Mouse (Mus musculus): ENCODE measurements around the gene Saxo1. TPM values are rescaled to one million over a fixed set of nuclear protein-coding genes. Genes with fewer than 3 reads are reported as not detected.

The Saxo1 gene
- polyA plus RNA-seq, 1 experiment from 2014 or later: not detected

DNA sequence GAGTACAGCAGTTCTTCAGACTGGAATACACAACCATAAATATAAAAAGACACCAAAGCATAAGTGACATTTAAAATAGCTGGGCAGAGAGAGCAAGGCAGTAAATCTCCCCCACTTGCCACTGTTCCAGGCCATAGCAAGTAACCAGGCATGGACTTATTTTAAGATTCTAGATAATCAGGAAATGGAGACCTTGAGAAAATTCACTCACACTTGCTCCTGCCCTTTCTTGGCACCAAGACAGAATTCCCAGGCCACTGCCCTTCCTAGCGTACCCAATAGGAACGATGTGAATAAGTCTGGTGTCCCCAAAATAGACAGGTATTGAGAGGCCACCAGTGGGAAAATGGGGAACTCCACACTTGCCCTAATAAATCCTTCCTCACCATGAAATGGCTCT is 160.7 kb downstream of the Saxo1 start:
- no peak overlapping the region for H3K4me3 ChIP-seq
- H3K36me3 ChIP-seq: no peaks in the 10 kb centered on the region
- 89% methylated on average over 2 of the region's 2 CpGs for WGBS
- DNase-seq (ENCODE audit: low spot score): no peak
- H3K27ac ChIP-seq (replicated peaks): no peak overlapping the region
- no peaks in the 10 kb centered on the region for H3K4me1 ChIP-seq
- no peaks in the 10 kb centered on the region for H3K9me3 ChIP-seq (replicated peaks)
- H3K27me3 ChIP-seq (ENCODE audit: low read depth, poor library complexity, severe bottlenecking): no peaks in the 10 kb centered on the region

DNA sequence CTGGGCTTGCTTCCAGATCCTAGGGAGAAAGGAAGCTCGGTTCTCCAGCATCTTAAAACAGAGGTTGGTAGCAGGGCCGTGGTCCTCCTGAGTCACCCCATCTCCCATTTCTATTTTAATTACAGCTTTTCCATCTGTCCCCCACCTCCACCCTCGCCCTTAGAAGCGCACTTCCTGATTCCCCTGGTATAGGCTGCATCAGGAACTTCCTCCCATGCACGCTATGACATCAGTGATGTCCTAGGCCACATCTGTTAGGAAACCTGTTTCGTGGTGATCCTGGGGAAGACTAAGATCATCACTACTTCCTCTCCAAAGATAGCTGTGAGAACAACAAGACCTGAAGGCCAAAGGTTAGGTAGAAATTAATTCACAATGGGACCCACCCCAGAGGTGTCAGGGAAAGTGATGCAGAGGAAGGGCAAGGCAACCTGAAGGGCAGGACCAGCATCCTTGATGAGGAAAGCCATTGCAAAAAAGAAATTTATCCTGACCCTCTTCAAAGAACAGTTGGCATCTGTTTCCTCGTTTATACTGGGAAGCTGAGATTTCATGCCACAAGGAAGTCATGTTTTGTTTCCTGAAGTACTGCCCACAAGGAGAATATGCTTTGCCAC is 161.3 kb downstream of the Saxo1 start:
- no peak overlapping the region for H3K4me3 ChIP-seq
- H3K27ac ChIP-seq (replicated peaks): no peak overlapping the region
- H3K27me3 ChIP-seq (ENCODE audit: low read depth, poor library complexity, severe bottlenecking): no peaks in the 10 kb centered on the region
- H3K4me1 ChIP-seq: no peaks in the 10 kb centered on the region
- DNase-seq (ENCODE audit: low spot score): no peak
- H3K9me3 ChIP-seq (replicated peaks): no peaks in the 10 kb centered on the region
- H3K36me3 ChIP-seq: no peaks in the 10 kb centered on the region
- WGBS: 87% methylated on average over 7 of the region's 7 CpGs

DNA sequence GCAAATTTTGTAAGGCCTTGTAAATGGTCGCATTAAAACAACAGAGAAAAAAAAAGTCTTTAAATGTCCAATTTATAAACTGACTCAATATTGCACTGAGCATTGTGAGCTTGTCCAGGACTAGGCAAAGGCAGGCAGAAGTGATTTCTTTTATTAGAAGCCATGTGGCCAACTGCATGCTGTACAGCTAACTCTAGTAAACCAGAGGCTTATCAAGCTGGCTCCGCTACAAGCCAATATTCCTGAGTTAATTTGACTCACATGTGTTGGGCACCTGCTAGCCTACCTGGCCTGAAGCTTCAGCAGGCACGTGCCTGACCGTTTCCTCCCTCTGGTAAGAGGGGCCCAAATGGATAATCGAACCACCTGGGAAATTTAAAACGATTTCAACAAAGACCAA is 162.5 kb downstream of the Saxo1 start:
- no peak for DNase-seq (ENCODE audit: low spot score)
- Histone ChIP-seq H3K27me3 (ENCODE audit: low read depth, poor library complexity, severe bottlenecking) (no peaks in the 10 kb centered on the region), H3K9me3 (replicated peaks) (no peaks in the 10 kb centered on the region), H3K27ac (replicated peaks) (no peak overlapping the region), H3K36me3 (no peaks in the 10 kb centered on the region), H3K4me3 (no peak overlapping the region), H3K4me1 (no peaks in the 10 kb centered on the region)
- 88% methylated on average over 6 of the region's 6 CpGs for WGBS

Other genes starting within 250 kb of the Saxo1 start
- 62.5 and 81.1 TPM in 2 replicates for gene Rraga, start 17.3 kb upstream of the Saxo1 start, polyA plus RNA-seq (2016; fragmentation: Nextera tagmentation; extraction: Ambion mirVana)
- 29.1 and 30.7 TPM in 2 replicates for gene Haus6, start 53.7 kb upstream of the Saxo1 start, polyA plus RNA-seq (2016; fragmentation: Nextera tagmentation; extraction: Ambion mirVana)
- gene Plin2, start 111.7 kb upstream of the Saxo1 start, polyA plus RNA-seq (2016; fragmentation: Nextera tagmentation; extraction: Ambion mirVana): 76.2 and 79.3 TPM in 2 replicates
- gene Dennd4c, start 190.2 kb upstream of the Saxo1 start, polyA plus RNA-seq (2016; fragmentation: Nextera tagmentation; extraction: Ambion mirVana): 4.2 and 5.1 TPM in 2 replicates

All from midbrain, embryonic 10.5 days (tissue).